Mouse (Mus musculus) embryonic facial prominence, embryonic 15.5 days (tissue): Measurements from ENCODE around the gene Grik4. TPM values are rescaled to one million over a fixed set of nuclear protein-coding genes. Genes with fewer than 3 reads are reported as not detected.

Experiments
- ATAC-seq: fragments of 200-750 bp; cut with Nextera tagmentation; 2 replicates; pipeline ENCODE4 v1.8.0; 2017; ENCODE audit warnings: low read depth, moderate TSS enrichment; ENCODE audit not compliant: insufficient number of reproducible peaks, low FRiP score, low TSS enrichment
- H3K27ac ChIP-seq: fragments of 300-500 bp; sonication (generic); replicated peaks from 2 replicates; pipeline ENCODE4 v1.5.1; 2015; ENCODE audit warnings: mild to moderate bottlenecking, inconsistent platforms
- H3K27me3 ChIP-seq: fragments of 300-500 bp; sonication (generic); 2 replicates; pipeline ENCODE4 v1.6.1; 2015; ENCODE audit warnings: inconsistent platforms
- H3K36me3 ChIP-seq: fragments of 300-500 bp; sonication (generic); 2 replicates; pipeline ENCODE4 v1.6.1; 2015; ENCODE audit warnings: mild to moderate bottlenecking, inconsistent platforms
- H3K4me1 ChIP-seq: fragments of 300-500 bp; sonication (generic); 2 replicates; pipeline ENCODE4 v1.6.1; 2015; ENCODE audit warnings: inconsistent platforms
- H3K4me2 ChIP-seq: fragments of 300-500 bp; sonication (generic); replicated peaks from 2 replicates; pipeline ENCODE4 v1.6.1; 2015; ENCODE audit warnings: mild to moderate bottlenecking, inconsistent platforms
- H3K4me3 ChIP-seq: fragments of 300-500 bp; sonication (generic); replicated peaks from 2 replicates; pipeline ENCODE4 v1.5.1; 2015; ENCODE audit warnings: mild to moderate bottlenecking, inconsistent platforms
- H3K9ac ChIP-seq: fragments of 300-500 bp; sonication (generic); 2 replicates; pipeline ENCODE4 v1.6.1; 2015; ENCODE audit warnings: inconsistent platforms
- H3K9me3 ChIP-seq: fragments of 300-500 bp; sonication (generic); replicated peaks from 2 replicates; pipeline ENCODE4 v1.6.1; 2016; ENCODE audit warnings: inconsistent platforms
- WGBS: fragments of 180-500 bp; shearing (Covaris S2); methylation state at CpG from one replicate; pipeline ENCODE4 v1.1.7; 2015; 5-methylcytosine and 5-hydroxymethylcytosine counted together
- polyA plus RNA-seq: library from polyadenylated mRNA; unstranded; fragments of >200 nt; fragmentation: Nextera tagmentation; extraction: Ambion mirVana; gene quantifications from 2 replicates; pipeline ENCODE4 v1.2.1, GENCODE M21; 2015

The Grik4 gene
- polyA plus RNA-seq, 1 experiment from 2014 or later, result 2.0 TPM

GRCm38 (mm10) chr9:42797276-42797675, 147.0 kb downstream of the Grik4 start:
- 79% methylated on average over 8 of the region's 8 CpGs for whole genome bisulfite sequencing
- no peak overlapping the region for H3K4me2 ChIP-seq

GRCm38 (mm10) chr9:42795881-42796280, 148.4 kb downstream of the Grik4 start:
- ATAC-seq, result no peak
- Histone ChIP-seq H3K4me2 (no peak overlapping the region), H3K27ac (no peak overlapping the region), H3K9me3 (no peaks in the 10 kb centered on the region), H3K36me3 (no peaks in the 10 kb centered on the region), H3K27me3 (peaks cover 4% of the 10 kb centered on the region), H3K4me1 (peaks cover 28% of the 10 kb centered on the region), H3K4me3 (no peak overlapping the region), H3K9ac (no peak overlapping the region)
- WGBS, result 28% methylated on average over 8 of the region's 8 CpGs

More at GRCm38 (mm10) chr9:42797276-42797675, 147.0 kb downstream of the Grik4 start:
- no peak for ATAC-seq
- Histone ChIP-seq H3K4me1 (peaks cover 21% of the 10 kb centered on the region), H3K9ac (no peak overlapping the region), H3K27me3 (peaks cover 4% of the 10 kb centered on the region), H3K27ac (no peak overlapping the region), H3K4me3 (no peak overlapping the region), H3K36me3 (no peaks in the 10 kb centered on the region), H3K9me3 (no peaks in the 10 kb centered on the region)

- Histone ChIP-seq H3K9ac (no peak overlapping the region), H3K36me3 (no peaks in the 10 kb centered on the region), H3K4me3 (no peak overlapping the region), H3K4me2 (no peak overlapping the region), H3K4me1 (peaks cover 22% of the 10 kb centered on the region), H3K27me3 (peaks cover 4% of the 10 kb centered on the region), H3K27ac (no peak overlapping the region), H3K9me3 (no peaks in the 10 kb centered on the region)
- no peak for ATAC-seq
- 89% methylated on average over 4 of the region's 4 CpGs for WGBS
Measured at GRCm38 (mm10) chr9:42794006-42794405, 150.3 kb downstream of the Grik4 start.

GRCm38 (mm10) chr9:42793581-42793980, 150.7 kb downstream of the Grik4 start:
- WGBS, result 82% methylated on average over 8 of the region's 8 CpGs
- ATAC-seq, result no peak
- no peaks in the 10 kb centered on the region for H3K36me3 ChIP-seq
- no peaks in the 10 kb centered on the region for H3K9me3 ChIP-seq
- H3K4me3 ChIP-seq, result no peak overlapping the region
- no peak overlapping the region for H3K9ac ChIP-seq
- no peak overlapping the region for H3K4me2 ChIP-seq
- no peak overlapping the region for H3K27ac ChIP-seq
- H3K4me1 ChIP-seq, result peaks cover 18% of the 10 kb centered on the region
- peaks cover 4% of the 10 kb centered on the region for H3K27me3 ChIP-seq

GRCm38 (mm10) chr9:42792381-42792780, 151.9 kb downstream of the Grik4 start:
- no peak for ATAC-seq
- peaks cover 14% of the 10 kb centered on the region for H3K4me1 ChIP-seq
- H3K27ac ChIP-seq, result no peak overlapping the region
- H3K27me3 ChIP-seq, result peaks cover 4% of the 10 kb centered on the region
- no peaks in the 10 kb centered on the region for H3K36me3 ChIP-seq
- no peaks in the 10 kb centered on the region for H3K9me3 ChIP-seq
- WGBS, result 44% methylated on average over 5 of the region's 5 CpGs
- H3K4me2 ChIP-seq, result no peak overlapping the region
- no peak overlapping the region for H3K9ac ChIP-seq
- no peak overlapping the region for H3K4me3 ChIP-seq

GRCm38 (mm10) chr9:42791779-42792178, 152.5 kb downstream of the Grik4 start:
- Histone ChIP-seq H3K27me3 (peaks cover 4% of the 10 kb centered on the region), H3K4me3 (no peak overlapping the region), H3K4me2 (no peak overlapping the region), H3K27ac (no peak overlapping the region), H3K36me3 (no peaks in the 10 kb centered on the region), H3K9me3 (no peaks in the 10 kb centered on the region), H3K4me1 (peaks cover 14% of the 10 kb centered on the region), H3K9ac (no peak overlapping the region)
- WGBS, result 51% methylated on average over 12 of the region's 12 CpGs
- no peak for ATAC-seq

GRCm38 (mm10) chr9:42791346-42791745, 152.9 kb downstream of the Grik4 start:
- Histone ChIP-seq H3K27ac (no peak overlapping the region), H3K27me3 (peaks cover 4% of the 10 kb centered on the region), H3K4me1 (peaks cover 14% of the 10 kb centered on the region), H3K9me3 (no peaks in the 10 kb centered on the region), H3K4me2 (no peak overlapping the region), H3K9ac (no peak overlapping the region), H3K36me3 (no peaks in the 10 kb centered on the region), H3K4me3 (no peak overlapping the region)
- no peak for ATAC-seq
- WGBS, result 67% methylated on average over 4 of the region's 4 CpGs

GRCm38 (mm10) chr9:42788471-42788870, 155.8 kb downstream of the Grik4 start:
- Histone ChIP-seq H3K9ac (no peak overlapping the region), H3K27me3 (peaks cover 3% of the 10 kb centered on the region; the same call in 1 of the 2 replicates), H3K4me2 (no peak overlapping the region), H3K9me3 (no peaks in the 10 kb centered on the region), H3K4me3 (no peak overlapping the region), H3K27ac (no peak overlapping the region), H3K4me1 (peaks cover 11% of the 10 kb centered on the region; the same call in 1 of the 2 replicates), H3K36me3 (no peaks in the 10 kb centered on the region)
- ATAC-seq, result no peak
- 20% methylated on average over 8 of the region's 8 CpGs for WGBS

- no peaks in the 10 kb centered on the region for H3K27me3 ChIP-seq
- no peak overlapping the region for H3K9ac ChIP-seq
- no peak overlapping the region for H3K4me2 ChIP-seq
- no peak overlapping the region for H3K27ac ChIP-seq
- H3K4me3 ChIP-seq, result no peak overlapping the region
- no peak for ATAC-seq
- no peaks in the 10 kb centered on the region for H3K9me3 ChIP-seq
- H3K4me1 ChIP-seq, result peaks cover 6% of the 10 kb centered on the region; the same call in 1 of the 2 replicates
- no peaks in the 10 kb centered on the region for H3K36me3 ChIP-seq
- WGBS, result 75% methylated on average over 5 of the region's 5 CpGs
Measured at GRCm38 (mm10) chr9:42786882-42787281, 157.4 kb downstream of the Grik4 start.

- WGBS, result 64% methylated on average over 2 of the region's 2 CpGs
- H3K4me2 ChIP-seq, result no peak overlapping the region
Measured at GRCm38 (mm10) chr9:42786286-42786685, 158.0 kb downstream of the Grik4 start.

GRCm38 (mm10) chr9:42785173-42785830, 159.0 kb downstream of the Grik4 start:
- H3K27me3 ChIP-seq, result no peaks in the 10 kb centered on the region
- no peaks in the 10 kb centered on the region for H3K9me3 ChIP-seq
- H3K4me2 ChIP-seq, result no peak overlapping the region
- H3K9ac ChIP-seq, result no peak overlapping the region
- H3K4me1 ChIP-seq, result peaks cover 3% of the 10 kb centered on the region; the same call in 1 of the 2 replicates
- no peak for ATAC-seq
- H3K36me3 ChIP-seq, result no peaks in the 10 kb centered on the region
- no peak overlapping the region for H3K27ac ChIP-seq
- 77% methylated on average over 10 of the region's 10 CpGs for WGBS
- no peak overlapping the region for H3K4me3 ChIP-seq

More at GRCm38 (mm10) chr9:42786286-42786685, 158.0 kb downstream of the Grik4 start:
- peaks cover 3% of the 10 kb centered on the region; the same call in 1 of the 2 replicates for H3K4me1 ChIP-seq
- no peak overlapping the region for H3K4me3 ChIP-seq
- H3K27ac ChIP-seq, result no peak overlapping the region
- no peak for ATAC-seq
- no peaks in the 10 kb centered on the region for H3K9me3 ChIP-seq
- H3K9ac ChIP-seq, result no peak overlapping the region
- no peaks in the 10 kb centered on the region for H3K27me3 ChIP-seq
- H3K36me3 ChIP-seq, result no peaks in the 10 kb centered on the region
